Mouse (Mus musculus): Measurements from ENCODE around the gene Slc29a4.

Slc29a4 gene

DNA sequence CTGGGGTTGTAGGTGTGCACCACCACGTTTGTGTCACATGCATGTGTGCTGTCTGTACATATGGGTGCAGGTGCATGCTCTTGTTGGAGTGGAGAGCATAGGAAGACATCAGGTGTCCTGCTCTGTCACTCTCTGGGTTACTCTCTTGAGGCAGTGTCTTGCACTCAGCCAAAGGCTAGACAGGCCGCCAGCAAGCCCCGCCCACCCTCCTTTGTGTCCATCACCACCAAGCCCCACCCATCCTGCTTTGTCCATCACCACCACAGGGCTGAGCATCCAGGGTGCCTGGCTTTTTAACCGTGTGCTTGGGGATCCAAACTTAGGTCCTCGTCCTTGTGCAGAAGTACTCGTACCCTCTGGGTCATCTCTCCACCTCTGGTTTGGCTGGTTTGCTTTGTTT, 3.9 kb downstream of the Slc29a4 start:
- no peak for DNase-seq (ENCODE audit: low read depth, low spot score)

DNA sequence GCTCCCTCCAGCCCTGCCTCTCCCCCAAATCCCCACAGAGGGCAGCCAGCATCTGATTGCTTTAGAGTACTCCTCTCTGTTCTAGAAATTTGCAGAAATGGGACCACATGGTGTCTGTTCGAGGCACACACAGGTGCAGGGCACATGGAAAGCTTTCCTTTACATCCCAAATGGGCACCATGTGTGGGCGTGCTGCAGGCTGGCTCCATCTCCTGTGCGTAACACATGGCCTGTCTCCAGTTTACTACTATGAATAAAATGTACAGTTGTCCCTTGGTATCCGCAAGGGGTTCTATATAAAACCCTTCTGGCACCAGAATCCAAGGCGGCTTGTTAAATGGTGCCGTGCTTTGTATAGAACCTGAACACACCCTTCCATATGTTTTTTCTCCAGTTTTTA, 4.6 kb downstream of the Slc29a4 start:
- DNase-seq (ENCODE audit: low read depth, low spot score) = no peak

DNA sequence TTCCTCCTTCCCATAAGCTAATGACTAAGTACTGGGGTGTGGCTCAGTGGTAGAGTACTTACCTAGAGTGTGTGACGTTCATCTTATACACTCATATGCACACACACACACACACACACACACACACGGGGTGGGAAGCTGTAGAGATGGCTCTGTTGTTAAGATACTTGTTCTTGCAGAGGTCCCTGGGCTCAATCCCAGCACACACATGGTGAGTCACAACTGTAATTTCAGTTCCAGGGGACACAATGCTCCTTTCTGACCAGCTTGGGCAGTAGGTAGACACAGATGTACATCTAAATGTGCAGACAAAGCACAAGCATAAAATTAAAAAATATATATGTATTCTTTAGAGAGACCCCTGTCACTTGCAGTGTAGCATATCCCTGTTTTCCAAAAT, 5.4 kb downstream of the Slc29a4 start:
- no peak for DNase-seq (ENCODE audit: low read depth, low spot score)

DNA sequence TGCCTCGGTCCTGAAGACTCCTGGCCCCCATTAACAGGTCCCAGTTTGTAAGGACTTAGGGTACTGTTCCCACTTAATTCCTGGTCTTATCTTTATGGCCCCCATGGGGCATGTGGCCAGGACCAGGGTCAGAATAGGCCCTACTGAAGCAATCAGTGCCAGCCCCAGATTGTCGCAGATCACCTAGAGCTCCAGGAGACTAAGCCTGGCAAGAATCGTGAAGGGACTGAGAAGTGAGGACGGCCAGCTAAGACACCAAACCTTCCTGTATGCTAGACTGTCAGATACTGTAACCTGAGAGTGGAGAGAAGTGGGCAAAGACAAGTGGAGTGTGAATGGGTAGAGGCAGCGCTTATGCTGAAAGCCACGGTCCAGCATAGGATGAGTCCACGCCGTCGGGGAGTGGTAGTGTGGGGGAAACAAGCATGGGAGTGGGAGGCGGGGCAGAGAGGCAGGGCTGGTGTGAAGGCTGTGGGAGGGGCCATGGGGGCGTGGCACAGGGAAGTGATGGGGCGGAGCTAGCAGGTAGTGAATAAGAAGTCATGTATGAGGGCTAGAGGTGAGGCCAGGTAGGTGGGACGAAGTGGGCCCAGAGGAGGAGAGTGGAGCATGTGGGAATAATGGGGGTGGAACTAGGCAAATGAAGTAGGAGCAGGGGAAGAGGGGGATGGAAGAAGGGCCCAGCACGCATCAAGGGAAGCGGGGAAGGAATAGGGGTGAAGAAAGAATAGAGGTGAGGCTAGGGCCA, 8.7 kb downstream of the Slc29a4 start:
- DNase-seq (ENCODE audit: low read depth, low spot score) = no peak

DNA sequence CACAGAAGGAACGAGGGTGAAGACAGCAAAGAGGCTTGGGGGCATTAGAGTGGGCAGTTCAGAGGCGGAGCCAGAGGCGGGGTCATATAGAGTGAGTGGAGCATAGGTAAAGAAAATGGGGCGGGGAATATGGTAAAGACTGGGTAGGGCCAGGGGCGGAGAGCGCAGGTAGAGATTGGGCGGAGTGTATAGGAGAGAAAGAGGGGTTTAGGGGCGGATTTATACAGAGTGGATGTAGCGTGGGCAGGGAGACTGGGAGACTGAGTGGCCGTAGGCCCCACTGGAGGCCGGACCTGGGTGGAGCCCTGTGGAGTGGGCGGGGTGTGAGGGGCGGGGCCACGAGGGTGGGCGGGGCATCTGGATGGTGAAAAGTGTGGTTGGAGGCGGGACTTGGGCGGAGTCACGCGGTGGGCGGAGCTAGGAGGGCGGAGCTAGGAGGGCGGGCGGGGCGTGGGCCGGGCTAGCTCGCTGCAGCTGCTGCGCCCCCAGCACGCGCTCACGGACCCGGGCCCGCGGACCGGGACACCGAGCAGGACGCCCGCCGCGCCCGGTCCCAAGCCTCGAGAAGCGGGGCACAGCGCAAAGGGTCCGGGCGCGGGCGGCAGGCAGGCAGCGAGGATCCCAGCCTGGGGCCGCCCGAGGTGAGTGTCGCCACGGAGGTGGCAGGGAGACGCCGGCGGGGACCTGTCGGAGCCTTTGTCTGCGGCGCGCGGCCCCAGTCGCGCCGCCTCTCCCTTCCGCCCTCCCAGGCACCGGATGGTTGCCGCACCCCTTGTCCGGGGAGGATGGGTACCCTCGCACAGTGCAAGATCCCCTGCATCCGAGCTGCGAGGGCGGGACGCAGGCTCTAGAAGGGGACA, 9.6 kb downstream of the Slc29a4 start:
- peak; percentile 61 for DNase-seq (ENCODE audit: low read depth, low spot score)

DNA sequence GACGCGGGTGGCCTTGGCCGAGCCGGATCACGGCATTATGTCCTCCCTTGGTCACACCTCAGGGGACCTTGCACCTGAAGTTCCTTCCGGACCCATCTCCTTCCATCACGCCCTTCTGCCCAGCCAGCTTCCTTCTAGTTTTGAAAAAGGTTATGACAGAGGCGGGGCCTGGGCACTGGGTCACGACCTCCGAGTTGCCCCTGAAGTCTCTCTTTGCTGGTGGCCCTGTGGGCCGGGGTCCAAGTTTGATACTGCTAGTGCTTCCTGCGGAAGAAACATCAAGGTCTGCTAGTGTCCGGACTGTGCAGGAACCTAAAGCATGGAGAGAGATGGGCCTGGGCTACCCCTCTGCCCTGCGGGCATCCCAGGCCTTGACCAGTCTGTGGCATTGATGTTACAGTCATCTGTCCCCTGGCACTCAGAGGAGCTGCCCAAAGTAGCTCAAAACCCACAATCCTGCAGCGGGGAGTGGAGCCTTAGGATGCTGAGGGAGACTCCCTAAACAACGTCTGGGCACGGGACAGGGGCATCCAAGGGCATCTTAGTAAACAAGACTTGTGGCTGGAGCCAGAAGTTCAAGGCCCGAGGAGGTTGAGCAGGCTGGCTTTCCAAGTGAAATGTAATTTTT, 10.3 kb downstream of the Slc29a4 start:
- no peak for DNase-seq (ENCODE audit: low read depth, low spot score)

DNA sequence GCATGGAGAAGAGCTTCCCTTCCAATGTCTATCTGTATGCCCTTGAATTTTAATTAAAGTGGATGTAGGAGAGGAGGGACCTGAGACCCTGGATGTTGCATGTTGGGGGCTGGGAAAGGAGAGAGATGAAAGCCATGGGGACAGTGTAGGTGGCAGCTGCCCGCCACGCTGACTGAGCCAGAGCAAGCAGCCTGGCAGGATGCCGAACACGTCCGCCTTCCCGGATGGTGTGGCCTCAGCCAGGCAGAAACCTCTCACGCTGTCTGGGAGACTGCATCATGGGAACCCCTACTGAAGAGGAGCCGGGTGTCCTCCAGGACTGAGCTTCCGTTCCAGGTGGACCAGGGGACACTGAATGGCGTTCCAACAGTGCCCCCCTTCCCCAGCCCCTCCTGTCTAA, 11.3 kb downstream of the Slc29a4 start:
- no peak for DNase-seq (ENCODE audit: low read depth, low spot score)

DNA sequence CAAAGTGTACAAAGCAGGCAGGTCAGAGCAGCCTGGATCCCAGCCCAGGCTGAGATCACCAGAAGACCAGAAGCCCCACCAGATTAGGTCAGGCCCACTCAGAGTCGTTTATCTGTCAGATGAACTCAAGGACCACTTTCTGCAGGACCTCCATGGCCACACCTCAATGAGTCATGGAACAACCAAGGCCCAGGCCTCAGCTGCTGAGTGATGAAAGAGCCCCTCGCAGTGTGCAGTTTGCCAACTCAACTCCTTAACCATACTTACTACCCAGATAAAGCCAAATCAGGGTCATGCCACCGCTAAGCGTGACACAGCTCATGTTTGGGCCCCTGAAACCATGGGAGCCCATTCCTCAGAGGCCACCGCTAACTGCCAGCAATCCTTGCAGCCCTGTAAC, 15.4 kb downstream of the Slc29a4 start:
- no peak for DNase-seq (ENCODE audit: low read depth, low spot score)

DNA sequence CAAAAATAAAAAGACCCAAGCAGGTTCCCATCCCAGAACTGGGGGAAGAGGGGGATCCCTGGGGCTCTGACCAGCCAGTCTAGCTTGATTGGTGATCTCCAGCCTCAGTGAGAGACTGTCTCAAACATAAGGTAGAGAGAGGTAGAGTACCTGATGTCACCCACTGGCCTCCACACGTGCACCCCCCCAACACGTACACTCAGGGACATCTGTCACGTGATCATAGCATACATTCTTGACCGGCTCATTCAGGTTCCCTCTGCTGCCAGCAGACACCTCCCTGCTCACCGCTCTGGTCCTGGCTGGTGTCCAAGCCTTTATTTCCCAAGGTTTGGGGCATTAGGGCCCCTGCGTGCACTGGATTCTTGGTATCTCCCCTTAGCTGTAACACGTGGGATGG, 17.1 kb downstream of the Slc29a4 start:
- no peak for DNase-seq (ENCODE audit: low read depth, low spot score)

DNA sequence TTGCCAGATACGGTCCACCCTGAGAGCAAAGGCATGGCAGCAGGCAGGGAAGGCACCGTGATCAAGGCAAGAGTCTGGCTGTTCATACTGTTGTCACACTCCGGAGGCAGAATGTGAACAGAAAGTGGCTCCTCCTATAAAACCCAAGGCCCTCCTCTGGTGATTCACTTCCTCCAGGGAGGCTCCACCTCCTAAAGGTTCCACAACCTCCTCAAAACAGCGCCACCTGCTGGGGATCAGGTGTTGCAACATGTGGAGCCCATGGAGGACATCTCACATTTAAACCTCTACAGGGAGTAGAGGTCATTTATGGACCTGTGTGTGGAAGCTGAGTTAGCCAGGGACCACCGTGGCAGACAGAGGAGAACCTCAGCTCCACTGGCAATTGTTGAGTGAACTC, 20.1 kb downstream of the Slc29a4 start:
- no peak for DNase-seq (ENCODE audit: low read depth, low spot score)

DNA sequence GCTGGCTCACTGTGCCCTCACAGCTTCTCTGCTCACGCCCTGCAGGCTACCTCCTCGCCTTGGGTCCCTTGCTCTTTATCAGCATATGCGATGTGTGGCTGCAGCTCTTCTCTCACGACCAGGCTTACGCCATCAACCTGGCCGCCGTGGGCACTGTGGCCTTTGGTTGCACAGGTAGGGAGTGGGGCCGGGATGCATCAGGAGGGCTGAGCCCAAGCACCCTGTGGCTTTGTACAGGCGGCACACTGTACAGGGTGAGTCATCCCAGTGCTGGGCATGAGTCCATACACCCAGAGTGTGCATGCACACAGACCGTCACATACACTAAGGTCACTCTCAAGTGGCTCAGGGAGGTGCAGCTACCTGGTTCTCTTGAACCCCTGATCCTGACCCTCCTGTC, 21.7 kb downstream of the Slc29a4 start:
- DNase-seq (ENCODE audit: low read depth, low spot score) = no peak

DNA sequence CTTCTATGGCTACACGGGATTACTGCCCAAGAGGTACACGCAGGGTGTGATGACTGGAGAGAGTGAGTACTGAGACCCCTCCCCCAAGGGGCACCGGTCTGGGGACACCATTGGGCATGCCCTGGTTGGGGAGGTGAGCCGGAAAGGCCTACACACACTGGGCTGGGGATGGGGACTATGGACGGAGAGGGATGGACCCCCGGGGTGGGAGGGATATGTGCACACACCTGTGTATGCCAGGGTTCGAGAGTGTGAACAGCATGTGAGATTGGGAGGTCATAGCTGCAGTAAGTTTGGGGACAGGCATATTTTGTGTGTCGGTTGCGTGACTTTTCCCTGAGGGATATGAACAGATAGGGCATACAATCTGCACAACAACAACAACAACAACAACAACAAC, 22.7 kb downstream of the Slc29a4 start:
- no peak for DNase-seq (ENCODE audit: low read depth, low spot score)

DNA sequence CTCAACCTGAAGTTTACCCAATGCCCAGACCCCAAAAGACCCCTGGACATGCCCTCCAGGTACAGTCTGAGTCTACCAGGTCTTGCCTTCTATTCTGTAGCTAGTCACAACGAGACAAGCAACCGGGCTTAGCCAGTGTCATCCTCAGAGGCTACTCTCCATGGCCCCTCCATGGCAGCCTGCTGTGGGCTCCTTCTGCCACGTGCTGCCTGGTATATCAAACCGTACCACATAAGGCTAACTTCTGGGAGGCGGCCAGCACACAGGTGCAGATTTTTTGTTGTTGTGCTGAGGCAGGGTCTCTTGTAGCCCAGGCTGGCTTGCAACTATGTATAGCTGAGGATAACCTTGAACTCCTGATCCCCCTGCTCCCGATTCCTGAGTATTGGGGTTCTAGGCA, 23.7 kb downstream of the Slc29a4 start:
- no peak for DNase-seq (ENCODE audit: low read depth, low spot score)

DNA sequence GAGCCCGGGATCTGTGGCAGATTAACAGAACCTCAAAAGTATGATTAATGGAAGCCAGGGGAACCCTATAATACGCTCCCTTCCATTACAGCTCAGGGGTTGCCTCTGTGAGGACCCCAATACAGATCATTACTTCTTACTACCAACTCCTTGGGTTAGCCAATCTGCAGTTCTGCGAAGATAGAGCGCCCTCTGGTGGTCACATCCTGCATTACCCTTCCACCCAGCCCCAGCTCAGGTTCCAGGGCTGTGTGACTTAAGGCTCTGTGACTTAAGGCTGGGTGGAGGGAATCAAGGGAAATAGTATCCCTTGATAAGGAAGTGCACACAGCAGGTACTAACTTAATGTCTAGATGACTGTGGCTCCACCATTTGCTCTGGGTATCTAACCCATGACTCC, 25.7 kb downstream of the Slc29a4 start:
- peak; percentile 52 for DNase-seq (ENCODE audit: low read depth, low spot score)

DNA sequence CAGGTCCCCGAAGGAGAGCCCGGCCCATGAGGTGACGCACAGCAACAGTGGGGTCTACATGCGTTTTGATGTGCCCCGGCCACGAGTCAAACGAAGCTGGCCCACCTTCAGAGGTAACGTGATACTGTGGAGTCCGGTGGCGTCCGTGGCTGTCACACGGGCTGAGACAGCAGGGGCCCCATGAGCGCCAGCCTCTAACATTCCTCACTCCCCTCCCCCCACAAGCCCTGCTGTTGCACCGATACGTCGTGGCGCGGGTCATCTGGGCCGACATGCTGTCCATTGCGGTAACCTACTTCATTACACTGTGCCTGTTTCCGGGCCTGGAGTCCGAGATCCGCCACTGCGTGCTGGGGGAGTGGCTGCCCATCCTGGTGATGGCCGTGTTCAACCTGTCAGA, 26.2 kb downstream of the Slc29a4 start:
- DNase-seq (ENCODE audit: low read depth, low spot score) = no peak

DNA sequence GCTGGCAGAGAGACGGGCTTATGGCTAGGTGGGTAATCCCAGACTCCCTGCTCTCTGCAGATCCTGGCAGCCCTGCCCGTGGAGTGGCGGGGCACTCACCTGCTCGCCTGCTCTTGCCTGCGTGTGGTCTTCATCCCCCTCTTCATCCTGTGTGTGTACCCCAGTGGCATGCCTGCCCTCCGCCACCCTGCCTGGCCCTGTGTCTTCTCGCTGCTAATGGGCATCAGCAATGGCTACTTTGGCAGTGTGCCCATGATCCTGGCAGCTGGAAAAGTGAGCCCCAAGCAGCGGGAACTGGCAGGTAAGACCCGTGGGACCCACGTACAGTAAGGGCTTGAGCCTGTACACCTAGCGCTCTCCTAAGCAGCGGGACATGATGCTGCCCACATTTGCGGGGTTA, 27.6 kb downstream of the Slc29a4 start:
- DNase-seq (ENCODE audit: low read depth, low spot score) = no peak

DNA sequence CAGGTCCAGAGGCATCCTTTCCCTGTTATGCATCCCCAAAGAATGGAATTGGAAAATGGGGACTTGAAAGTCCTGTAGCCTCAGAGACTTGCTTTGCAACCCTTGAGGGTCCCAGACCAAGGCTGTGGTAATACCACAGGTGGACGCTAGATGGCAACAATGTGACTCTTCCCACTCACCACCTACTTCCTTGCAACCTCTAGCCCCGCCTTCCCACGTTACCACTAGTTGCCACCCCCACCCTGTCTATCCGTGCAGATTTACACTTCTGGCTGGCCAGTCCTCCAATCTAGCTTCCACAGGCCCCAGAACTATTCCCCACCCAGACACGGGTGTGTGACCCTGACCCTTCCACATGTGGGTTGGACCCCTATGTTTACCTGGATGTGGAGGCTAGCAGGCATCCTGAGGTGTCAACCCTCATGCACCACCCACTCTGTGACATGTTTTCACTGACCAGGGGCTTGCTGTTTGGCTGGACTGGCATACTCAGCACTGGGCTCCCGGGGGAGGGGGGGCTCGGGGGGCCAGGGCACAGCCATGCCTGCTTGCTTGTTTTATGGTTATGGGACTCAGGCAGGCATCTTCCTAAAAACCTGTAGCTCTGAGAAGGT, 31.3 kb downstream of the Slc29a4 start:
- DNase-seq (ENCODE audit: low read depth, low spot score) = peak; percentile 53

DNA sequence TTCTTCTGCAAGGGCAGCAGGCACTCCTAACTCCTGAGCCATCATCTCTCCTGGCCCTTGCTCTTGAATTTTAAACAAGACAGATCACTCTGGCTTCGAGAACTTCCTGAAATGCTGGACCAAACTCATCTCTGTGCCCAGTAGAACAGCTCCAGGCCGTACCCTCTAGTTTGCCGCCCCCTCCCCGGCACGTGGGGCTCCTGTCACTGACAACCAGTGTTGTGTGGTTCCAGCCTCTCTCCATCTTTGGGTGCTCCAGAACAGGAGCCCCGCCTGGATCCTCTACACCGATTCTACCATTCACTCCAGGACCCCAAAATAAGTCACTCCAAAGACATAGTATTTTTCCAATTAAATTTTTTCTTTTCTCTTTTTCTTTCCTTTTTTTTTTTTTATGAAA, 32.0 kb downstream of the Slc29a4 start:
- no peak for DNase-seq (ENCODE audit: low read depth, low spot score)

DNA sequence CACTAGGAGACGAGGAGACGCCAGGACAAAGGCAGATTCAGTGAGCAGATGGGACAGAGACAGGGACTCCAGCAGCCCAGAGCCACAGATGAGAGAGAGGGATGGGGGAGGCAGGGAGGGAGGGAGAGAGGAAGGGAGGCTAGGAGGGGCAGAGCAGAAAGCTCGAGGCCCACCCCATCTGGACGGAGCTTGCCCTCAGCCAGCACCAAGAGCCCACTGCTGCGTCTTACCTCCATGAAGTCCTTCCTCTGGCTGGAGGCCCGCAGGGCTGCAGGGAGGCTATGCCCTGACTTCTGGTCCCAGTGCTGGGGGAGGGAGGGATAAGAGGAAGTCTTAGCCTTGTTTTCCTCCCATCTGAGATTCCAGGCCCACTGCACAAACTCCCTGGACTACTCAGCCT, 34.4 kb downstream of the Slc29a4 start:
- DNase-seq (ENCODE audit: low read depth, low spot score) = no peak

DNA sequence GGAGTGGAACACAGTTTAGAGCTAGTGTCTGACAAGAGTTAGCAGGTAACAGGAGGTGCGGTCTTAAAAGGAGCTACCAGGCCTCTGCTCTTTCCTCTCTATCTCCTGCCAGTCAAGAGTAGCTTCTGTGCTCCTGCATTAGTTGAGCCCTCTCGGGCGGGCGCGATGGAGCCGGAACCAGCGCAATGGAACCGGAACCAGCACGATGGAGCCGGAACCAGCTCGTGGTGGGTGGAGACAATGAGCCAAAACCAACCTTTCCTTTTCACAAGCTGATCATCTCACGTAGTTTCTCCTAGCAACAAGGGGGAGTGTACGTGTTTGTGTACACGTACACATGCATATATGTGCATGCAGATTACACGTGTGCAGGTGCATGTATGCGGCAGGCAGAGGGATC, 36.0 kb downstream of the Slc29a4 start:
- DNase-seq (ENCODE audit: low read depth, low spot score) = no peak

DNA sequence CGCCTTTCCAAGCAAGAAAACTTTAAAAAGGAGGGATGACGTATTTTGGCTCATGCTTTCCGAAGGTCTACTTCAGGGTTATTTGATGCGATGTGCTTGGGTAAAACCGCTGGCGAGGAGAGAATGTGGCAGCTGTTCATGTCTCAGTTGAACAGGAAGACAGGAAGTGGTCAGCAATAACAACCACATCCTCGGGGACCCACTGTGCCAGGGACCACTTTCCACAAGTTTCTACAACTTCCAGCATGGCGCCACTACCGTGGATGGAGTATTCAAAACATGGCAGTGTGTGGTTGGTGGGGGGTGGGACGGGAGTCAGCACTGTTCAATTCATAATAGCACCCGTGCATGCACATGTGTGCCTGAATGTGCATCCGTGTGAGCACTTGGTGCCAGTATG, 38.0 kb downstream of the Slc29a4 start:
- DNase-seq (ENCODE audit: low read depth, low spot score) = no peak

DNA sequence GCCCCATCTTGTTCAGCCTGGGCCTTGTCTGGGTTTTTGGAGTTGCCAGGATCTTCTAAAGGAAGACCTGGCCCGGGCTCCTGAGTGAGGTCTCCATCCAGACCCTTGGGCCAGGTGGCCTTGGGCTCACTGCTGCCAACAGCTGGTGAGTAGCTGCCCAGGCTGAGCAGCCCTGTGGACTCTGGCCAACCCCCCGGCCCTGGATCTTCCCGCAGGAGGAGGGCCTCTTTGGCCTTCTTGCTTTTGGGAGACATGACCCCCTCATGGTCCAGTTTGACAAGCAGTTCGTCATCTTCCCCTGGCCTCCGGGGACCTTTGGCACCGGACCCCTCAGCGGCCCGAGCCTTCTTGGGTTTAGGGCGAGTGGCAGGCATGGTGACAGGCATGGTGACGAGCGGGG, 39.6 kb downstream of the Slc29a4 start:
- no peak for DNase-seq (ENCODE audit: low read depth, low spot score)

Data from retina, postnatal 7 days (tissue).